Mouse (Mus musculus) neural tube, embryonic 10.5 days (tissue): ENCODE data around the gene Glrx5.

ENCODE experiments used
- DNase-seq: peaks from one replicate; pipeline ENCODE4 v3.0.0-alpha.2; 2017; ENCODE audit warnings: low spot score; ENCODE audit errors: extremely low spot score

The Glrx5 gene

DNA sequence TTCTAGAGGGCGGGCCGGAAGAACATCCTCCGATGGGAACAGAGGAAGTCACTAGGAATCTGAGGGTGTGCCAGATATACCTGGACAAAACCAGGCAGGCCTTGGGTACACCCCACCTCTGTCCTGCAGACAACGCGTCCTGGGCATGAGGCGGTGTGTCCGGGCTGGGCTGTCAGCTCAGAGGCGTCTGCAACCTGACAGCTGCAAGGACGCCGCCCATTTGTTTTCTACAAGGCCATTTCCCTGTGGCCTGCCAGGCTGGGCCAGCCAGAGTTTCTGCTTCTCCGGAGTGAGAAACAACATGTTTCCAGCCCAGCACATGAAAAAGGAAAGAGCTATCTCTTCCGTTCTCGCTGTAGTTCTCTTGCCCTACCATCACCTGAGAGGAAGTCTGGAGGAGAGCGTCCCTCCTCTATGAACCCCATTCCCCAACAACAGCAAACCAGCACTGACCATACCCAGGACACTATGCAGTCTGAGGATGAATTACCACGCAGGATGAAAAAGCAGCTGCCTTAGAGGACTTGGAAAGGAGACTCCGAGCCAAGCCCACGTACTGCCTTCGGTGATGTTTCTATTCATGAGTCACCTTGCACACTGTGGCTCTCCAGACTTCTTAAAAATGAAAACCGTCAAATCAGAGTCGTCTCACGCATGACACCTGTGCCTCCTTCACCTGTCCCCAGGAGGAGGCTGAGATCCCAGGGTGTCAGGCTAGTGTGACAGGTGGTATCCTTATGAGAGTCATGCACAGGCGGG is 27.4 kb upstream of the Glrx5 start:
- DNase-seq = no peak

DNA sequence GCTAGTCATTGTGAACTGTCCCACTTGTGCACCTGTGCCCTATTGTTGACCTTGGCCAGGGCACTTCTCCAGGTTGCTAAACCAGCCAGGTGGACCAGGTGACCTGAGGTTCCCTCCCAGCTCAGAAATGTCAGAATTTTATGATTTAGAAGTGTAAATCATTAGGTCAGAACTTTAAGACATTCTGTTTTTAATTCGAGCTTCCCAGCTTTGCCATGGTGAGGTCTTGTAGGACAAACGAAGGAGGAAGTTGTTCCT is 26.8 kb upstream of the Glrx5 start:
- DNase-seq = no peak

DNA sequence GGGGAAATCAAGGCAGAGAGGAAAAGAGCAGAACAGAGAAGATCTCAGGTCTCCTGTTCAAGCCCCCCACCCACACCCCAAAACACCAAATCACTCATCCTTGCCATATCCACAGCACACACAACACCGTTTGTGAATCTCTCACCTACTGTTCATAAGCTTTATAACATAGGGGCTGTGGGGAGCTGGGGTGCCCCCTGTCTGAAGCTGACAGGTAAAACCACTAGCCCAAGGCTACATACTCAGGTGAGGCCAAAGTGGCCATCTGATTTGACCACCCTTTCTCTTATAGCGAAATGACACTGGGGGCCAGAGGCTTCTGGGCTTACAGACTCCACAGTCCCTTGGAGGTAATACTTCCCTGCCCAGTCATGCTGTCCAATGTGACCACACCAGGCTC is 24.3 kb upstream of the Glrx5 start:
- DNase-seq = no peak

DNA sequence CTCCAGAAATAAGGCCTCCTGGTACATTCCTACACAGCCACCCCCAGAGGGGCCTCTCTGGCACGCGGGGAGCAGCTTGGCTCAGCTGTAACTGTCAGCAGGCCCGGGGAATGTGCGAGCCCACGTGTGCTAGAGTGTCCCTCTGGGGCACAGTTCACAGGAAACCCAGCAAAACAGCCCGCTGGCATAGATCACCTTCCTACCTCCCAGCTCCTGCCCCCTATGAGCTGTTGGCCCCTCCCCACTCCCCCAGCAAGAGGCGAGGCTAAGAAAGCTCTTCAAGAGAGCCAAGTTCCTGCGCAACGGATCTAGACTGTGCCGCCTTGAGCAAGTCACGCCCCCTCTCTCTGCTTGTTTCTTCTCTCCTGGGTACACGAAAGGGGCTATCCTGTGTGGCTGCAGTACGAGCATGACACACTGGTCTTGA is 23.7 kb upstream of the Glrx5 start:
- DNase-seq = peak; percentile 30

DNA sequence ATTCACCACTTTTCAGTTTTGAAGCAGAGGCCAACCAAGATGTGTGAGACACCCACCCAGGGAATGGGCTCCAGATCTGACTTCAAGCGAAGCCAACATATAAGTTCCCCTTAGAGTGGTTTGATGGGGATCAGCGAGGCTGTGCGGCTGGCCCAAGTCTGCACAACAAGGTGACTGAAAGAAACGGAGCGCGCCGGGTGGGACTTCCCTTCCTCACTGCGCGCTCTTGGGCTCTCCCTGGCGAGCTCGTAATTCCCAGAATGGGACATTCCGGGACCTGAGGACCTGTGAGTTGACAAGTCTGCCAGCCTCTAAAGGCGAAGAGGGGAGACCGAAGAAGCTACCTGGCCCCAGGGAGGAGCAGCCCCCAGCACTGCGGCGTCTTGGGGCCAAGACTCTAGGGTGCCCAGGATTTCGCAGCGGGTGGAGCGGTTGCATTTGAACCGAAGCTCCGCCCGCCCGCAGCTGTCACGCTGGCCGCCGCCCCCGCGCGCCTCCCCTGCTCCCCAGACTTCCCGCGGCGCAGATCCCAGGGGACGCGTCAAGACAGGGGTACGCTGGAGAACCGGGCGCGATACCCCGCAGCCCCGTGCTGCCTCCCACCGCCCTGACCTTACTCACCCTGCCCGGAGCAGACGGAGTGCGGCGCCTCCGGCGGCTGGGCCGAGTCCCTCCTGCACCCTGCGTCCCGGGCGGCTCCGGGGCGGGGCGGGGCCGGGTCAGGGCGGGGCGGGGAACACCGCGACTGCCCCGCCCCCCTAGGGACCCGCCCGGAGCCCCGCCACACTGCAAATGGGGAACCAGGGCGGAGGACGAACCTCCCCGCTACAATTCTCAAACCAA is 22.9 kb upstream of the Glrx5 start, which contains the start of gene Syne3:
Gene Syne3 (minus strand): TSS at position 440 of the 843 bp plus-strand sequence.
- peak; percentile 65 for DNase-seq

DNA sequence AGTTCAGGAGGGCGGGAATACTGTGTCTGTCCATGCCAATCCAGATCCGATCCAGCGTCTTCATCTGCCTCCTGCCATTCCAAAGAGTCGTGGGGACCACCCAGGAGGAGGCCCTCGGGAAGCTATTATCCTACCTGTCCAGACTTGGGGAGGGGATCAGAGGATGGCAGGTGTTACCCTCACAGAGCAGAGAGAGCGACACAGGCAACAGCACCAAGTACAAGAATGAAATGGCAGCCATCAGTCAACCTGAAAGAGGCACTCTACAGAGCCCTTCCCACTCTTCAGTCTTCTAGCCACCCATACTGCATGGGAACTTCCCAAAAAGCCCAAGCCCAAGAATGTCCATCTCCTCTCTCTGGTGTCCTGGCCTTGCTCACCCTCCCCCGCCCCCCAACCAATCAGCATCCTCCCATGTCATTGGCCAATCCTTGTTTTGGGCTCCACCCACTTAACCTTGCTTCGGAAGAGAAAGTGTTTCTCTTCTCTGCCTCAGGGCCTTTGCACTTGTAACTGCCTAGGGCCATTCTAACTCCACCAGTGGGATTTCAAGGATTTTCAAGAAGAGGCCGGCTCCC is 22.2 kb upstream of the Glrx5 start:
- DNase-seq = peak; percentile 13

DNA sequence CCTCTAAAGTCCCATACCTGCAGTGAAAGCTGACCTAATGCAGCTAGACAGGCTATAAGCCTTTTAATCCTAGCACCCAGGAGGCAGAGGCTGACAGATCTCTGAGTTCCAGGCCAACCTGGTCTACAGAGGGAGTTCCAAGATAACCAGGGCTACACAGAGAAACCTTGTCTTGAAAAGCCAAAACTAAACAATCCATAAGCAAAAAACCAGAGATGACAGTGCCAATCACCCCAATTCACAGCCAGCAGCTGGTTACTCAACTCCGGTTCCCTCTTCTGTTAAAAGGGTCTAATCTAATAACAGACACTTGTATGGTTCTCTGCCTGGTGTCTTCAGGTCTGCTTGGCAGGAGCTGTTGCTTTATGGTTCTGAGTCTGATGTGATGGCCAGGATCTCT is 20.9 kb upstream of the Glrx5 start:
- no peak for DNase-seq

DNA sequence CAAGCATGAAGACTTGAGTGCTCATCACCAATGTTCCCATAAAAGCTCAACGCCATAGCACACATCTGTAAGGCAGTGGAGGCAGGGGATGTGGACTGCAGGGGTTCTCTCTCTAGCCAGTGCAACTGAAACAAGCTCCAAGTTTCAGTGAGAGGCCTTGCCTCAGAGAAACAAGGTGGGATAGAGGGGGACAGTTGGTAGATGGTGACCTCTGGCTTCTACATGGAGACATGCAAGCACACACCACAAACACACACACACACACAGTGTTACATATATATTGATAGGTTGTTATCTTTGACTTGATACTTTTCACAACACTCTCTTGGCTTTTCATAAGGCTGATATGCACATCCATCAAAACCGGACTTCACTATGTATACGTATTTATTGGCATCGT is 20.2 kb upstream of the Glrx5 start:
- DNase-seq = peak; percentile 10

DNA sequence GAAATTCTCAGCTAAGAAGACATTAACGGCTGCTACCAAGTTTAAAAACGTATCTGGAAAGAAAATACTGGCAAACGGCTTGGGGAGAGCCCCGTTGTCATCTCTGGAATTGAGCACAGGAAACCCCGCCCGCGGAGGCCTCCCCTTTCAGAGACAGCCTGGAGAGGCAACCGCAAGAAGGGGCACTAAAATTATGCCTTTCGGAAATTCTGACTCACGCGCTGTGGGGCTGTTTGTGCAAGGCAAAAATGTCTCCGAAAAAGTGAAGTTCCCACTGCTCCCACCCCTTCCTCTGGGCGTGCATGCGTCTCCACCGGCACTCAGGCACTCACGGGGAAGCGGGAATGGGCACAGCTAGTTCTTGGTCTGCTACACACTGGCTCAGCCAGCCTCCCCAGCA is 19.4 kb upstream of the Glrx5 start:
- peak; percentile 14 for DNase-seq

DNA sequence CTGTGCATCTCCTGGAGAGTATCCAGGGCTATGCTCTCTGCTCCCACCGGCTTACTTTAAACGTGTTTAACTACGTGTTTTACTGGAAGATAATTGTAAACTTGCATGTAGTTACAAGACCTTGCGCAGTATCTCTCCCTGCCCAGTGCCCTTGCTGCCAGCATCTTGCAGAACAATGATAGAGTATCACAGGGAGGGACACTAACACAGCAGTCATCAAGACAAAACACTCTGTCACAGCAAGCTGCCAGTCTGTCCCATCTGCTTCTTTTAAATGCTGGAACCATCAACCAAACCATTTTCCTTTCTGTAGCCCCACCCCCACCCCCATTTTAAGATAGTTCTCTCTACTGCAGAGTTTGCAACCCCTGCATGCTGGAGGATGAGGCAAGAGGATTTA is 16.3 kb upstream of the Glrx5 start:
- DNase-seq = no peak

DNA sequence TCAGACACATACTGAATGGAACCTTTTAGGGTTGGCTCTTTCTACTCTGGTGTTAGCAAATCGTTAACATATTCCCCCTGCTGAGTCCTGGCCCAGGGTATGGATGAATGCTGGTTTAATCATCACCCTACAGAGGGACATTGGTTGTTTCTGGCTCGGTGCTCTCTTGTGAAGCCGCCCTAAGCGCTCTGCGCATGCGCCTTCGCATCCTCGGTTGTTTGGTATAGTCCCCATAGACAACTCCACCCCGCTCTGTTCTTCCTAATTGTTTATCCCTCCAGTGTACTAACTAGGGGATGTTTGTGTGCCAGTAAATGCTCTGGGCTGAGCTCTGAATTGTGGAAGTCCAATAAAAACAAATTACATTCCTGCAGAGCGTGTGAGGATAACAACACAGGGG is 15.8 kb upstream of the Glrx5 start:
- no peak for DNase-seq

DNA sequence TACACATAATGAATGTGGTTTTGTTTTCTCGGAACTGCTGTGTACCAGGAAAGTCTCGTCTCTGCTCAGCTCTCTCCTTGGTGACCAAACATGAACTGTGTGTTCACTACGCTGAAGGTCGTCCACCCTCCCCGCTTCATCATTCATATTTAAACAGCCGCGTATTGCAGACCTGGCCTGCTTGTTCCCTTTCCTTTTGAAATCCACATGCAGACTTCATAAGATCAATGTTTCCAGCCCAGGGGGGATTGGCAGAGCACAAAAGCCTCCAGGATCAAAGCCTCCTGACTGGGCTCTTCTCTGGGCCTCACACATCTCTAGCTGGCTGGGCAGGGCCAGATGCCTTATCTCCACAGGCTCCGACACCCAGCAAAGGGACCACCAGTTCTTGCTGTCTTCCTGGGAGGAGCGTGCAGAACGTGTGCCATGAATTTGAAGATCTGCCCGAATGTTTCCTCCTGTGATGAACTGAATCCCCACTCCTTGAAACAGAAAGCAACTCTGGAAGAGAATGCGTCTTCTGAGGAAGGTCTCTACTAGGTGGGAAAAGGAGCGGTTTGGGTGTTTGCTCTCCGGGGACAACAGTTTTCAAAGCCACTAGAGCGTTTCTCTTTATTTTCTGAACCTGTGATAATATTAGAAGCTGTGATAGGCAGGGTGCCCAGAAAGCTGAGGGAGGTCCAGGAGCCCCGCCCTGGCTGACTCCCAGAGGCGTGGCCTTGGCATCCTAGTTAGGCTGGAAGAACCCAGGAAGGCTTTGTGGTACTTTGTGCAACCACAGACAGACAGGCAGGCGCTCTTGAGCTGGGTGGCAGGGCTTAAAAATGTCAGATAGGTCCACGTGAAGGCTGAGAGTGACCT is 12.9 kb upstream of the Glrx5 start:
- no peak for DNase-seq

DNA sequence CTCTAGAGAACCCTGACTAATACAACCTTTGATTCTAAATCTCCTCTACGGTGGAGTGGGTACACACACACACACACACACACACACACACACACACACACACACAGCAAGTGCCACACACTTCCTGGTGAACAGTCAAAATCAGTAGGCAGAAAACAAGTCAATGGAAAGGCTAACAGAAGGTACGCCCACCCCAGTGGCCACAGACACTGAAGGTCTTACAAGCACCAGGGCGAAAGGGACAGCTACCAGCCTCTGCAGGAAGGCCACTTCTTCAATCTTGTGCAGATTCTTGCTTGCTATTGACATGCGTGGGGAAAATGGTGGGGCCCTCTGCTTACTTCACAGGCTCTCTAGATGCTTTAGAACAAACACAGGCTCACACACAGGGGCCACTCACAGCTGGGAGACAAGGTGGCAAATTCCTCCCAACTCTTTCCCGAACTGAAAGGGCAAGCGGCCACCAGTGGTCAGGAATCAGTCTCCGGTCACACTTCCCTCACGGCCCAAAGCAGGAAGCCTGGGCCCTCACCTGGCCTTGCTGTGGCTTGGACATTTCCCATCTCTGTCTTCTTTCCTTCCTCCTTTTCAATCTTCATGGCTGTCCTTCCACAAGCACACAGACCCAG is 10.9 kb upstream of the Glrx5 start:
- DNase-seq = no peak

DNA sequence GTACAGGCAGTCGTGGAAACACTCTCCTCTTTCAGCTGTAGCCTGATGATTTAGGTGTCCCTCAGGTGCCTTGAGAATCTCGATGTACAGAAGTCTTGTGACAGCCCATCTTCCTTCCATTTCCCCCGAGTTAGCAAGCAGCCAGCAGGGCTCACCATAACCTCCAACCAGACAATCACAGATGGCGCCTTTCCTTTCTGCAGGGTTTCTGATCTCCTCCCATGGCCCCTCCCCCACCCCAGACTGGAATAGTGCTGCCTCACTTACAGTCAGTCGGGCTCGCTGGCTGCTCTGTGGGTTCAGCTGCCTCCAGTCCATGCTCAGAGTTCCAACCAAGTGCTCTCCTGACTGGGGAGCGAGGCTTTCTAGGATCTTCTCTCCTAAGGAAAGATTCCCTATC is 10.3 kb upstream of the Glrx5 start:
- DNase-seq = no peak

DNA sequence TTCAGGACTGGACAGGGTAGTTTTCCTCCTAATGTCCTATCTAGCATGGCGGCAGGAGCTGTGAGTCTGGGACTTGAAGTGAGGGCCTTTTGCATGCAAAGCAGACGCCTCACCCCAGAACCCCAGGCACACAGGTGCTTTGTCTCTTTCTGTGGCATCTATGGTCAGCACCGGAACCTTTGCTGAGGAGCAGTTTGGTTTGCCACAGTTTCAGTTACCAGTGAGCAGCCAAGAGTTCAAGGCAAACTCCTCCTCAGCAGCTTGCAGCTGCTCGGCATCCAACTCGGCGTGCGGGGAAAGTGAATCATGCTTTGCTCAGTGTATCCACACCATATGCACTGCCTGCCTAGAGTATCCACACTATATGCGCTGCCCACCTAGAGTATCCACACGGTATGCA is 9.7 kb upstream of the Glrx5 start:
- DNase-seq = no peak

DNA sequence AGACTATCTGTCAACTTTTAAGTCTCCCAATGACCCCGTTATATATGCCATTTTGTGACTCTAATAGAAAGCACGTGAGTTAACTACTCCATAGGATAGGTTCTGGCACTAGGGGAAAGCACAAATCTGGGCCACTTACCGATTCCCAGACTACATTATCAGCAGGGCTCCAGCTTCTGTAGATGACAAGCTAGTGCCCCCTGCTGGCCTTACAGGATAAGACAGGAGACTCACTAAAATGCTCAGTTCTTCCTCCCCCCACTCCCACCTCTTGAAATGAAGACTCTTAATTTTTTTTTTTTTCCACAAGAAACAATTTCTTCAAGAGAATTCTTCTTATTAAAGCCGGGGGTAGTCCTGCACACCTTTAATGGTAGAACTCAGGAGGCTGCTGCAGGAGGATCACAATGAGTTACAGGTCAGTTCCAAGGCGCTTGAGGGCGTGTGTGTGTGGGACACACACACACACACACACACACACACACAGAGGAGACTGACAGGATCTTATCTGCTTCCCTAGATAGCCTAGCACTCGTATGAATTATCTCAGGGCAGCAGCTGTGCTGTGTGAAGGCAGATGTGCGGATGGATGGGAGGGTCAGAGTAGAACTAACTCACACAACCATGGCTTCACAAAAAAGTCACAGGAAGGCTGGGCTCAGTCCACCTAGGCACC is 7.1 kb upstream of the Glrx5 start:
- peak; percentile 52 for DNase-seq

DNA sequence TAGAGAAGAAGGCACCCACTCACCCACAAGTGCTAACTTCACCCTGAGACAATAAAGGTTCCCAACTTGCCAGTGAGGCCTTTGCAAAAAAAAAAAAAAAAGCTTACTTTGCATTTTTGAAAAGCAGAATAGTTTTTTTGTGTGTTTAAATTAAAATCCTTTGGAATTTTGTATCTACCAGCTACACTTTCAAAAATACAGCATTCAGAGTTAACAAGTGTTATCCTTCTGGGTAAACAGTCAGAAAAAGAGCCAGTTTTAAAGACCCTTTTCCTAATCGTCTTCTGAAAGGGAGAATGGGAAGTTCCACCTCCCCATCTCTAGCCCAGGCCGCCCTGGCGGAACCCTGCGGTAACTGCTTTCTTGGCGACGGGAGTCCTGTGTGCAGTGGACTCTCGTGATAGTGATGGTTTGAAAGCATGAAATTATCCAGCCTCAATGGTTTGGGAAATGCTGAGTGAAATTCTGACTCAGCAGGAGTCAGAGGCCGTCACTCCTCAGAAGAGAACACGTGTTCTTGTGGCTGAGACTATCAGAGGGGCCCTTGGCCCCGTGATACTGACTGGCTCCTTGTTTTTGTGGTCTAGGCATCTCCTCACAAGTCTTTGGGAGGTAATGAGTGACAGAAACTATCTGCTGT is 6.4 kb upstream of the Glrx5 start:
- no peak for DNase-seq

DNA sequence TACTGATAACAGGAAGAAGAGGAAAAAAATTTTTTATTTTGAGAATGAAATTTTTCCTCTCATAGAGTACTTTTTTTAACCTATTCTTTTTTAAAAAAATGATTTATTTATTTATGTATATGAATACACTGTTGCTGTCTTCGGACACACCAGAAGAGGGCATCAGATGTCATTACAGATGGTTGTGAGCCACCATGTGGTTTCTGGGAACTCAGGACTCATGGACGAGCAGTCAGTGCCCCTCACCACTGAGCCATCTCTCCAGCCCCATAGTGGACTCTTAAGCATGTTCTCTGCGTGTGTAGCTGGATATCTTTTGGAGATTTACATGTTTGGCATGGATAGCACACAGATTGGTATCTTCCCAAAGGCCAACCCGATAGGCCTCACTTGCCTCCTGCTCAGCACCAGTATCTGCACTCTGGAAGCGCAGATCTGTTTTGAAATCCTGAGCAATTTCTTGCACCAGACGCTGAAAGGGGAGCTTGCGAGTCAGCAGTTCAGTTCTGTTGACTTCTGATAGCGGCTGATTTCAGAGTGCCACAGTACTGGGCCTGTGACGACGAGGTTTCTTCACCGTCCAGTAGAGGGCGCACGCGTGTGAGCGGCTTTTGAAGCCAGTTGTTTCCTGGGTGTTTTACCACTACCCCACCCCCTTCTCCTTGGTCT is 5.0 kb upstream of the Glrx5 start:
- peak; percentile 69 for DNase-seq

DNA sequence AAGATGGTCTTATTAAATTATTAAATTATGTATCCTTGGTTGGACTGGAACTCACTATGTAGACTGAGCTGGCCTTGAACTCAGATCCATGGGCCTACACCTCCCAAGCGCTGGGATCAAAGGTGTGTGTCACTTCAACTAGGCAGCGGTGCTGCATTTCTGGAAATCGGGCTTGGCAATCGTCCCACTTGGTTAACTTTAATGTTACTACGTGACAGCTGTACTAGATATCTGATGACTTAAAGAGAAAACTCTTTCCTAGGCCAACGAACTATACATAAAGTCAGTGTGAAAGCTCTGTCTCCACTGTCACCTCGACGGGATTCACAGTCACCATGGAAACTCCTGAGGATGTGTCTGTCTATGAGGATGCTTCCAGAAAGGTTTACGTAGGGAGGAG is 2.6 kb upstream of the Glrx5 start:
- DNase-seq = no peak
